Comparison of ENCODE assay signal across 20 mouse cellular contexts in the genomic region with DNA sequence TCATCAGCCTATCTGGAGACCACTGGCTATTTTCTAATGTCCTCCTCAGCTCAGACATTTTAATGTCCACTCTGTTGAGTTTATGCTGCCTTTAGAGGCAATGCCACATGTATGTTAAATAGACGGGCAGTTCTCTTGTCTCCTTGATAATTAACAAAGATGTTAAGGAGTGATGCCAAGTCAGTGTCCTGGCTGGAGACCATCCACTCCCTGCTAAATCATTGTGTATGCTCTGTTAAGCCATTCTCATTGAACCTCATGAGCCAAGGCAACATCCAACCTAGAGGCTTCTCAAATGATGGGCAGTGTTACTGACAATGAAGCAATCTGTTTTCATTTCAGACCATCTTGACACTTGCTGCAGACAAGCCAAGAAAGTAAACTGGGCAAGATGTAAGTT.
DNase-seq lines count a peak whose midpoint lies in the region; ATAC-seq and TF ChIP-seq lines count a peak whose summit lies in the region.
"Had no signal": no experiment of that assay in that cellular context is flagged by ENCODE, and none has a peak within 500 bp of the region (broad histone marks: within the 10 kb centered on the region; RNA-seq: fewer than 3 reads in every experiment).

No protein-coding gene starts in this region.

- no peaks in the 10 kb centered on the region for H3K36me3 ChIP-seq in hindbrain, postnatal 0 days (ENCODE audit: insufficient read depth, low read length)
- no peaks in the 10 kb centered on the region for H3K36me3 ChIP-seq in hindbrain, embryonic 13.5 days
- no peaks in the 10 kb centered on the region for H3K36me3 ChIP-seq in midbrain, embryonic 11.5 days (ENCODE audit: control insufficient read depth, insufficient read depth, low read length)
- H3K36me3 ChIP-seq in midbrain, embryonic 14.5 days (ENCODE audit: control insufficient read depth, insufficient read depth, low read length), result no peaks in the 10 kb centered on the region
- H3K36me3 ChIP-seq: embryonic facial prominence, embryonic 12.5 days; embryonic facial prominence, embryonic 15.5 days; intestine, embryonic 15.5 days had no signal

- H3K9ac ChIP-seq in hindbrain, postnatal 0 days (replicated peaks; ENCODE audit: low read length), result no peak overlapping the region
- no peak overlapping the region for H3K9ac ChIP-seq in hindbrain, embryonic 13.5 days
- H3K9ac ChIP-seq in midbrain, embryonic 11.5 days (ENCODE audit: low read length), result no peak overlapping the region
- no peak overlapping the region for H3K9ac ChIP-seq in midbrain, embryonic 14.5 days (replicated peaks; ENCODE audit: low read length)
- H3K9ac ChIP-seq: embryonic facial prominence, embryonic 12.5 days; embryonic facial prominence, embryonic 15.5 days; forebrain, postnatal 0 days; hindbrain, embryonic 14.5 days; intestine, embryonic 15.5 days had no signal

- peak; percentile 81 for ATAC-seq in hindbrain, postnatal 0 days
- ATAC-seq in hindbrain, embryonic 13.5 days (ENCODE audit: low FRiP score), result no peak
- ATAC-seq in midbrain, embryonic 11.5 days (ENCODE audit: low FRiP score), result no peak
- ATAC-seq in midbrain, embryonic 14.5 days (ENCODE audit: low FRiP score, low TSS enrichment), result no peak
- ATAC-seq: activated CD4-positive, CD25-positive, alpha-beta regulatory T cell, adult 4 months; forebrain, embryonic 14.5 days; forebrain, postnatal 0 days; intestine, embryonic 15.5 days had no signal

- no peak for TF ChIP-seq CTCF in hindbrain, postnatal 0 days (IDR thresholded peaks at IDR 0.05; ENCODE audit: low read depth)

- peak; percentile 79 to 86 for DNase-seq in cerebellum, postnatal 10 days
- no peak for DNase-seq in cerebellum, adult 18-20 months
- peak; percentile 71 for DNase-seq in hindbrain, postnatal 0 days (ENCODE audit: low spot score)
- peak; percentile 12 for DNase-seq in midbrain, embryonic 11.5 days (ENCODE audit: low spot score, missing footprints)
- DNase-seq in midbrain, embryonic 14.5 days, result no peak
- DNase-seq: adrenal gland, adult 8-10 months; adrenal gland, postnatal 25 days; cerebellum, adult 8-10 months; cerebellum, postnatal 25 days; forebrain, postnatal 0 days; gastrocnemius, adult 2 months; gastrocnemius, postnatal 14 days had no signal

- H3K9me3 ChIP-seq in hindbrain, postnatal 0 days (ENCODE audit: low read length), result no peaks in the 10 kb centered on the region
- H3K9me3 ChIP-seq in hindbrain, embryonic 13.5 days, result no peaks in the 10 kb centered on the region
- no peaks in the 10 kb centered on the region for H3K9me3 ChIP-seq in midbrain, embryonic 11.5 days (ENCODE audit: control insufficient read depth, low read length)
- H3K9me3 ChIP-seq in midbrain, embryonic 14.5 days (ENCODE audit: control insufficient read depth, low read length), result no peaks in the 10 kb centered on the region
- H3K9me3 ChIP-seq: embryonic facial prominence, embryonic 12.5 days; embryonic facial prominence, embryonic 15.5 days; intestine, embryonic 15.5 days had no signal

- no peaks in the 10 kb centered on the region; the same call in 1 of the 2 replicates for H3K4me1 ChIP-seq in hindbrain, postnatal 0 days (ENCODE audit: insufficient read depth, low read length)
- peaks cover 5% of the 10 kb centered on the region for H3K4me1 ChIP-seq in hindbrain, embryonic 13.5 days (replicated peaks)
- peaks cover 3% of the 10 kb centered on the region; the same call in 1 of the 2 replicates for H3K4me1 ChIP-seq in midbrain, embryonic 11.5 days (ENCODE audit: control insufficient read depth, insufficient read depth, low read length)
- no peaks in the 10 kb centered on the region for H3K4me1 ChIP-seq in midbrain, embryonic 14.5 days (ENCODE audit: control insufficient read depth, insufficient read depth, low read length)
- H3K4me1 ChIP-seq: embryonic facial prominence, embryonic 15.5 days; intestine, embryonic 15.5 days had no signal

- H3K4me3 ChIP-seq in hindbrain, postnatal 0 days (ENCODE audit: low read length), result no peak overlapping the region
- H3K4me3 ChIP-seq in hindbrain, embryonic 13.5 days, result no peak overlapping the region
- H3K4me3 ChIP-seq in midbrain, embryonic 11.5 days (ENCODE audit: low read depth, low read length), result no peak overlapping the region
- no peak overlapping the region for H3K4me3 ChIP-seq in midbrain, embryonic 14.5 days (replicated peaks; ENCODE audit: low read depth, low read length)
- H3K4me3 ChIP-seq: embryonic facial prominence, embryonic 12.5 days; embryonic facial prominence, embryonic 15.5 days; gastrocnemius, adult 2 months; intestine, embryonic 15.5 days had no signal

- WGBS in hindbrain, postnatal 0 days, result 63% methylated on average over 1 of the region's 1 CpGs
- 84% methylated on average over 1 of the region's 1 CpGs for WGBS in hindbrain, embryonic 13.5 days
- WGBS in midbrain, embryonic 11.5 days, result 97% methylated on average over 1 of the region's 1 CpGs
- WGBS in midbrain, embryonic 14.5 days, result 82% methylated on average over 1 of the region's 1 CpGs

- no peak overlapping the region for H3K4me2 ChIP-seq in hindbrain, postnatal 0 days (ENCODE audit: low read depth, low read length)
- no peak overlapping the region for H3K4me2 ChIP-seq in hindbrain, embryonic 13.5 days
- H3K4me2 ChIP-seq in midbrain, embryonic 11.5 days, result no peak overlapping the region
- H3K4me2 ChIP-seq in midbrain, embryonic 14.5 days (ENCODE audit: low read length), result no peak overlapping the region
- H3K4me2 ChIP-seq: embryonic facial prominence, embryonic 12.5 days; embryonic facial prominence, embryonic 15.5 days; heart, embryonic 11.5 days; hindbrain, embryonic 14.5 days; intestine, embryonic 15.5 days had no signal

- no peaks in the 10 kb centered on the region for H3K27me3 ChIP-seq in hindbrain, postnatal 0 days (ENCODE audit: insufficient read depth, low read length)
- no peaks in the 10 kb centered on the region for H3K27me3 ChIP-seq in hindbrain, embryonic 13.5 days
- no peaks in the 10 kb centered on the region for H3K27me3 ChIP-seq in midbrain, embryonic 11.5 days (ENCODE audit: control insufficient read depth, insufficient read depth, low read length)
- no peaks in the 10 kb centered on the region for H3K27me3 ChIP-seq in midbrain, embryonic 14.5 days (ENCODE audit: control insufficient read depth, insufficient read depth, low read length)
- H3K27me3 ChIP-seq: embryonic facial prominence, embryonic 12.5 days; embryonic facial prominence, embryonic 15.5 days; intestine, embryonic 15.5 days had no signal

- no peak overlapping the region for H3K27ac ChIP-seq in hindbrain, postnatal 0 days
- H3K27ac ChIP-seq in hindbrain, embryonic 13.5 days, result no peak overlapping the region
- H3K27ac ChIP-seq in midbrain, embryonic 11.5 days (ENCODE audit: low read depth, low read length), result no peak overlapping the region
- H3K27ac ChIP-seq in midbrain, embryonic 14.5 days (replicated peaks; ENCODE audit: low read depth, low read length), result no peak overlapping the region
- H3K27ac ChIP-seq: embryonic facial prominence, embryonic 12.5 days; embryonic facial prominence, embryonic 15.5 days; gastrocnemius, adult 2 months; hindbrain, embryonic 14.5 days; intestine, embryonic 15.5 days had no signal

Comparison
In these comparisons a context has a peak if more than half of its experiments do, and no peak if none do; other contexts are left out.
1. DNase-seq: peak in cerebellum, postnatal 10 days (2 of 2), hindbrain, postnatal 0 days (single experiment) and midbrain, embryonic 11.5 days (single experiment); none in cerebellum, adult 18-20 months (0 of 2) and midbrain, embryonic 14.5 days (single experiment).